Mouse (Mus musculus) ES-Bruce4 (cell line): ENCODE data around the gene Ston2. TPM values are rescaled to one million over a fixed set of nuclear protein-coding genes. Genes with fewer than 3 reads are reported as not detected.

ENCODE experiments used
- H3K27ac ChIP-seq: 2 replicates; pipeline ENCODE4 v1.5.1; 2012; ENCODE audit warnings: low read length, inconsistent platforms; ENCODE audit not compliant: insufficient read depth
- H3K27me3 ChIP-seq: 2 replicates; pipeline ENCODE4 v1.6.1; 2012; ENCODE audit warnings: mild to moderate bottlenecking, low read length, inconsistent platforms; ENCODE audit not compliant: control insufficient read depth, poor library complexity, insufficient read depth, severe bottlenecking
- H3K36me3 ChIP-seq: 2 replicates; pipeline ENCODE4 v1.6.1; 2012; ENCODE audit warnings: inconsistent platforms, mild to moderate bottlenecking, low read length, moderate library complexity; ENCODE audit not compliant: control insufficient read depth, poor library complexity, insufficient read depth, severe bottlenecking
- H3K4me1 ChIP-seq: one replicate; pipeline ENCODE4 v1.8.1; 2011; ENCODE audit warnings: low read length; ENCODE audit not compliant: control insufficient read depth, insufficient read depth
- H3K4me3 ChIP-seq: 2 replicates; pipeline ENCODE4 v1.5.1; 2011; ENCODE audit warnings: low read depth, mild to moderate bottlenecking, low read length
- H3K9ac ChIP-seq: 2 replicates; pipeline ENCODE4 v1.6.1; 2012; ENCODE audit warnings: low read depth, mild to moderate bottlenecking, inconsistent platforms; ENCODE audit not compliant: poor library complexity, severe bottlenecking
- H3K9me3 ChIP-seq: replicated peaks from 2 replicates; pipeline ENCODE4 v1.6.1; 2012; ENCODE audit warnings: mild to moderate bottlenecking, low read length, inconsistent platforms; ENCODE audit not compliant: control insufficient read depth, poor library complexity, insufficient read depth, severe bottlenecking
- CTCF ChIP-seq: IDR thresholded peaks from one replicate; pipeline ENCODE4 v1.8.1; 2011; ENCODE audit warnings: low read depth, low read length
- EP300 ChIP-seq: IDR thresholded peaks from 2 replicates; pipeline ENCODE4 v1.6.1; 2011; ENCODE audit warnings: low read depth, low read length; ENCODE audit not compliant: insufficient read depth
- POLR2A ChIP-seq: IDR thresholded peaks from one replicate; pipeline ENCODE4 v1.8.1; 2011; ENCODE audit warnings: low read length; ENCODE audit not compliant: insufficient read depth
- polyA plus RNA-seq: library from polyadenylated mRNA; stranded (reverse); fragments of >200 nt; gene quantifications from 2 replicates; pipeline ENCODE4 v1.2.4, GENCODE M21; 2011; ENCODE audit warnings: low read depth; ENCODE audit not compliant: missing spikeins, insufficient read depth, insufficient read length

Ston2 gene
- polyA plus RNA-seq, 1 experiment = 21.8 TPM

DNA sequence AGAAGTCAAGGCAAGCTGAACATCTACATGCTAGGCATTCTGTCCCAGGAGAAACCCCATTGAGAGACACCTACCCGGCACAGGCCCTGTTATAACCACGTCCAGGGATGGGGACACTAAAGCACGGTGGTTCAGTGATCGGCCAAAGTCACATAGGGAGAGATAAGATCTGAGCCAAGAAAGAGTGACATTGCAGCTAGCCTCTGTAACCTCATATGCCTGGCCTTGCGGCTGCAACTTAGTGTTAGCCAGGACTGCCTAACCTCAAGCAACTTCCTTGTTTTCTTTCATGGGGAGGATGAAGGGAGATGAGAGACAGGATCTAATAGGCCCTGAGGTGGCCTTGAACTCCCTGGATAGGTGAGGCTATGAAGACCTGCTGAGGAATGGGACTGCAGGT lies 122.8 kb downstream of the Ston2 start:
- TF ChIP-seq POLR2A (no peak), CTCF (no peak), EP300 (no peak)
- Histone ChIP-seq H3K4me1 (no peaks in the 10 kb centered on the region), H3K36me3 (no peaks in the 10 kb centered on the region), H3K27me3 (no peaks in the 10 kb centered on the region), H3K9me3 (no peaks in the 10 kb centered on the region), H3K27ac (no peak overlapping the region), H3K4me3 (no peak overlapping the region), H3K9ac (no peak overlapping the region)

DNA sequence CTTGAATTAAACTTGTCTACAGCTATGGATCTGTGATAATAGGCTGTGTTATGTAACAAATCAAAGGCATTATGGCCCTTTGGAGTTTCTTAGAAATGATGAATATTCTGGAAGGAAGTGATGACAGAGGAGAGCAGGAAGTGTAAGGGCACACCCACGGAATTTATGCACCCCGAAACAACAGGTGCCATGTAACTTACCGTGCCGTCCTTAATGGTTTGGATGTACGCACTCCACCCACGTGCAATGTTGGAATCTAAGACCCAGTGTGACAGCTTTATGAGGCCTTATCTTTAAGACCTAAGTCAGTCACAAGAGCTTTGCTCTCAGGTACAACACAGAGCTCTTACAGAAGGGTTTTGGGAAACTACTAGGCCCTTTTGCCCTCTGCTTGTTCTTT lies 124.9 kb downstream of the Ston2 start:
- H3K4me1 ChIP-seq = no peaks in the 10 kb centered on the region
- no peaks in the 10 kb centered on the region for H3K36me3 ChIP-seq
- no peak for TF ChIP-seq POLR2A
- TF ChIP-seq EP300 = no peak
- H3K9ac ChIP-seq = no peak overlapping the region
- H3K27me3 ChIP-seq = no peaks in the 10 kb centered on the region
- H3K27ac ChIP-seq = no peak overlapping the region
- no peak overlapping the region for H3K4me3 ChIP-seq
- no peaks in the 10 kb centered on the region for H3K9me3 ChIP-seq

DNA sequence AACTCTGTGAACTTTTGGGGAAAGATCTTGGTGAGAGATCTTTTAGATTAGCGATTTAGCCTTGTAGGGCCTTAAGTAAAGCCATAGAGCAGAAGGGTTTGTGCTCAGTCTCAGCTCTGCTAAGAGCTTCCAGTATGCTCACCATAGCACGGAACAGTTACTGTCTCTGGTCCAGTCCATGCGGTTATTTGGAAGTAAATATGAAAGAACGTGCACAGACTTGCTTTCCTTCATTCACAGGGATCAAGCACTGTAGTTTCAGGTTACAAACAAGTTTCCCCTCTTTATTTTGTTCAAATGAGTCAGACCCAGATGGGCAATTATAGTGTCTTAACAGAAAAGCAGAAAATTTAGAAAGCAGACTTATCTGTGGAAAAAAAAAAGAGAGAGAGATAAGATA lies 125.3 kb downstream of the Ston2 start:
- TF ChIP-seq EP300 = no peak
- TF ChIP-seq CTCF = no peak
- no peak for TF ChIP-seq POLR2A
- Histone ChIP-seq H3K36me3 (no peaks in the 10 kb centered on the region), H3K4me3 (no peak overlapping the region), H3K4me1 (no peaks in the 10 kb centered on the region), H3K27me3 (no peaks in the 10 kb centered on the region), H3K9ac (no peak overlapping the region), H3K27ac (no peak overlapping the region), H3K9me3 (no peaks in the 10 kb centered on the region)

DNA sequence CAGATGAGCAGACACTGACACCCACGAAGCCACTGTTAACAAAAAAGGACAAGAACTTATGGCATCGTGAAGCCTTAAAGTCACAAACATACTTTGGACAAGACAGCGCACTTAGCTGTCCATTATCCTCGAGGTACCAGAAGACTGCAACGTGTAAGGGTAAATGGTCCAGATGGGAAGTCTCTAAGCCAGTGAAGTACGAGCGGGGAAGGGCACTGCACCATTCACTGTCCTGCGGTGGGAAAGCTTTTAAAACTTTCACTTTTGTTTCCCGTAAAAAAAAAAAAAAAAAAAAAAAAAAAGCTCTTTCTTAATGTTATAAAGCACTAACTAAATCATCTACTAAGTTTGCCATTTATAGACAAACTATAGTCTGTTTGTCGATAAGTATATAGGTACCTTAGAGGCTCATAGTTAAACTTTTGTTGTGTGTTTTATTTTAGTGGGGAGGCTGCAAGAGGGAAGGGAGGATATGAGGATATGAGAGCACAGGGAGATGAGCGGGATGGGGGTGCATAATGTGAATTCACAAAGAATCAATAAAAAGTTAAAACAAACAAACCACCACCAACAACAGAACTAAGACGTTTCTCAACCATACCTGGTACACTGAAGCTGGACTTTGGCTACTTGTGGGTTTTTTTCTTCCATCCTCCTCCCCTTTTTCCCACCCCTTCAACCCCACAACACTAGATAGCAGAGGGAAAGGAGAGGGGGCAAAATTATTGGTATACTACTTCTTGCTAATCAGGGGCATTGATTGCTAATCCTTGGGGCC lies 127.4 kb downstream of the Ston2 start:
- Histone ChIP-seq H3K36me3 (no peaks in the 10 kb centered on the region), H3K9me3 (no peaks in the 10 kb centered on the region), H3K27me3 (no peaks in the 10 kb centered on the region), H3K27ac (no peak overlapping the region), H3K4me1 (no peaks in the 10 kb centered on the region), H3K4me3 (no peak overlapping the region), H3K9ac (no peak overlapping the region)
- no peak for TF ChIP-seq CTCF
- no peak for TF ChIP-seq POLR2A
- TF ChIP-seq EP300 = no peak

DNA sequence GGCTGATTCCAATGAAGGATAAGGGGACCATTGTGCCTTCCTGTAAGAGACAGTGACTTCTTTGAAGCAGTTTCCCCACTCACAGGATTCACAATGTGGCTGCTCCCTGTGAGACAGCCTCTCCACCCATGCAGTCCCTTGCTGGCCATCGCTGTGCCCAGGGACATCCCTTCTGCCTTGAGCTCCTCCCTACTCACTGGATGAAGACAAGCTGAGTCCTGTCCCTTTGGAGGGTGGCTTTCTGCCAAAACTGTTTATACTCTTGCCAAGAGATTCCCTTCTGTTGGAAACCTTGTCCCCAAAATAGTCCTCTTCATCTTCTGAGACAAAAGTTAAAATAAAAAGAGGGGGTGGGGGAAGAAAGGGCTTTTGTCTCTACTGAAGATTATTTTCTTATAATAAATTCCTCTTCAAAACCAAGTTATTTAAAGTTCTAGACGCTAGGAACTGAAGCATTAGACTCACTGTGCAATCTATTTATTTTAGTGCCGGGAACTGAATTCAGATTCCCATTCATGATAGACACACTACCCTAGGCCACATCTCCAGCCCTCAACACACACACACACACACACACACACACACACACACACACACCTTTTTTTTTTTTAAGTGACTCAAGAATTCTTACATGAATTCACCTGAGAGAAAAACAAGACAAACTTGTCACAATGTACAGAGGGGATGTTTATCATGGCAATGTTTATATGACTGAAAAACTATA lies 133.6 kb downstream of the Ston2 start:
- Histone ChIP-seq H3K36me3 (no peaks in the 10 kb centered on the region), H3K27me3 (no peaks in the 10 kb centered on the region), H3K4me1 (no peaks in the 10 kb centered on the region), H3K9ac (no peak overlapping the region), H3K27ac (no peak overlapping the region), H3K4me3 (no peak overlapping the region), H3K9me3 (peaks cover 4% of the 10 kb centered on the region)
- TF ChIP-seq POLR2A (no peak), EP300 (no peak), CTCF (no peak)

DNA sequence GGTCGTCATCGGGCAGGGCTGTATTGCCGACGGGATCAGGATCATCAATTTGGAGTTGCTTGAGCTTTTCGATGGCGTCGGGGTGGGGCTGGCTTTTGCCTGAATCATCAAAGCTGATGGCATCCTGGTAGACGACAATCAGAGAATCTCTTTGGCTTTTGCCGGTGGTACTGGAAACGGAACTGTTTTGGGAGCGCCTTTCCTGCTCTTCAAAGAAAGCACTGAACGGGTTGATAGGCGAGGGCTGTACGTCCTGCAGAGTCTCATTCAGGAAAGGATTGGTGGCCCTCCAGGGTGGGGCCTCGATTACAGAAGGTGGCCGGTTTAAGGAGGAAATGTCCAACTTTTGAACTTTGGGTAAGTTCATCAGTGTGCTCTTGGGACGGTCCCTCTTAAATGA lies 139.8 kb downstream of the Ston2 start:
- no peaks in the 10 kb centered on the region for H3K27me3 ChIP-seq
- no peaks in the 10 kb centered on the region for H3K4me1 ChIP-seq
- H3K9me3 ChIP-seq = peaks cover 4% of the 10 kb centered on the region
- H3K36me3 ChIP-seq = no peaks in the 10 kb centered on the region
- no peak for TF ChIP-seq EP300
- TF ChIP-seq CTCF = no peak
- H3K9ac ChIP-seq = no peak overlapping the region
- H3K4me3 ChIP-seq = no peak overlapping the region
- no peak overlapping the region for H3K27ac ChIP-seq
